Mouse (Mus musculus) bone marrow macrophage, adult 2 months (primary cell): ENCODE results near the gene Tsga10ip.

Source experiments
- CTCF ChIP-seq: IDR thresholded peaks from 2 replicates; pipeline ENCODE4 v1.5.1; 2012; ENCODE audit warnings: low read depth, mild to moderate bottlenecking, low read length, moderate library complexity
- POLR2A ChIP-seq: IDR thresholded peaks from 2 replicates; pipeline ENCODE4 v1.6.1; 2012; ENCODE audit warnings: mild to moderate bottlenecking, low read depth, low read length, borderline replicate concordance

GRCm38 (mm10) chr19:5448354-5449150 is 46.2 kb upstream of the Tsga10ip start:
- no peak for TF ChIP-seq POLR2A
- no peak for TF ChIP-seq CTCF
